Comparison of ENCODE assay signal across 10 mouse cellular contexts in genomic region chr6:54706611-54707172, GRCm38 (mm10).
"Had no signal": no experiment of that assay in that cellular context is flagged by ENCODE, and none has a peak within 500 bp of the region (broad histone marks: within the 10 kb centered on the region; RNA-seq: fewer than 3 reads in every experiment).

No protein-coding gene starts in this region.

- DNase-seq: kidney, postnatal 10 days; kidney, postnatal 4 days; left cerebral cortex, postnatal 4 days; lung, embryonic 14.5 days; lung, postnatal 10 days; lung, postnatal 4 days; midbrain, embryonic 14.5 days; right cerebral cortex, postnatal 14 days; thymus, adult 18-20 months; thymus, postnatal 14 days had no signal
